18 mouse cellular contexts compared by ENCODE assay signal in the genomic region with DNA sequence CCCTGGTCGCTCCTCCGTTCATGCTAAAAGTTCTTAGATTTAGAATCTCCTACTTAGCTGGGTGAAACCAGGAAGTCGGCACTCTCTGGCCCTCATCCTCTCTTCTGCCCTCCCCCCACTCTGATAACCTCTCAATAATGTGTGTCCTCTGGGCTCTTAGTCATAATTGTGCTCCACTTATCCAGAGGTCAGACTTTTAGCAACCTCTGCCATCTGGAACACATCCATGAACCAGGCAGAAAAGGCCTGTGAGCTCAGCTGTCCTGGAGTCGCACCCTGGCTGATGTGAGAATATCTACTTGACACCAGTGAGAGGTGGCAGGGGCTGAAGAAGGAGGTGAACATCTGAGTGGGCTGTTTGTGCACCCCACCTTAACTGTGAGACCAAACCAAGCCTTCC.
DNase-seq lines count a peak whose midpoint lies in the region; ATAC-seq lines count a peak whose summit lies in the region.
"Had no signal": no experiment of that assay in that cellular context is flagged by ENCODE, and none has a peak within 500 bp of the region (broad histone marks: within the 10 kb centered on the region; RNA-seq: fewer than 3 reads in every experiment).

No protein-coding gene starts in this region.

- no peak overlapping the region for H3K4me3 ChIP-seq in heart, embryonic 11.5 days (ENCODE audit: low read depth, low read length)
- H3K4me3 ChIP-seq: hindbrain, embryonic 13.5 days; midbrain, embryonic 13.5 days had no signal

- no peak overlapping the region for H3K9ac ChIP-seq in heart, embryonic 11.5 days (ENCODE audit: low read depth, low read length)
- H3K9ac ChIP-seq: hindbrain, embryonic 13.5 days; lung, embryonic 14.5 days; midbrain, embryonic 13.5 days had no signal

- no peaks in the 10 kb centered on the region for H3K27me3 ChIP-seq in heart, embryonic 11.5 days (ENCODE audit: control insufficient read depth, insufficient read depth, low read length)
- H3K27me3 ChIP-seq: hindbrain, embryonic 13.5 days; midbrain, embryonic 13.5 days had no signal

- no peaks in the 10 kb centered on the region for H3K36me3 ChIP-seq in heart, embryonic 11.5 days (ENCODE audit: control insufficient read depth, insufficient read depth, low read length)
- H3K36me3 ChIP-seq: G1E had no signal

- no peak overlapping the region for H3K4me2 ChIP-seq in heart, embryonic 11.5 days
- H3K4me2 ChIP-seq: hindbrain, embryonic 13.5 days; lung, embryonic 14.5 days; midbrain, embryonic 13.5 days had no signal

- 40% methylated on average over 4 of the region's 4 CpGs for WGBS in heart, embryonic 11.5 days (ENCODE audit: insufficient replicate concordance)

- ATAC-seq in heart, embryonic 11.5 days (replicated peaks; ENCODE audit: insufficient number of reproducible peaks, low FRiP score, low TSS enrichment), result no peak
- ATAC-seq: forebrain, embryonic 16.5 days; intestine, embryonic 16.5 days; midbrain, embryonic 13.5 days had no signal

- peak; percentile 61 for DNase-seq in gastrocnemius, adult 18-20 months (ENCODE audit: low spot score)
- no peak for DNase-seq in gastrocnemius, postnatal 10 days
- peak; percentile 39 for DNase-seq in kidney, postnatal 36 days
- no peak for DNase-seq in kidney, adult 11 months
- DNase-seq in cerebellum, postnatal 25 days, result no peak
- DNase-seq in cerebellum, postnatal 14 days, result no peak
- DNase-seq: cerebellum, adult 18-20 months; kidney, postnatal 4 days; liver; lung, embryonic 14.5 days; thymus, postnatal 4 days had no signal

- peaks cover 11% of the 10 kb centered on the region for H3K4me1 ChIP-seq in heart, embryonic 11.5 days (ENCODE audit: control insufficient read depth, insufficient read depth, low read length)
- H3K4me1 ChIP-seq: midbrain, embryonic 13.5 days had no signal

- peak overlapping the region; percentile 15; the same call in 1 of the 2 replicates for H3K27ac ChIP-seq in heart, embryonic 11.5 days (ENCODE audit: low read depth, low read length)
- H3K27ac ChIP-seq: hindbrain, embryonic 13.5 days; macrophage; midbrain, embryonic 13.5 days had no signal

- no peaks in the 10 kb centered on the region for H3K9me3 ChIP-seq in heart, embryonic 11.5 days (replicated peaks; ENCODE audit: control insufficient read depth, low read length)
- H3K9me3 ChIP-seq: hindbrain, embryonic 13.5 days; midbrain, embryonic 13.5 days had no signal

Comparison
In these comparisons a context has a peak if more than half of its experiments do, and no peak if none do; other contexts are left out.
1. DNase-seq: peak in gastrocnemius, adult 18-20 months (single experiment) and kidney, postnatal 36 days (2 of 2); none in gastrocnemius, postnatal 10 days (single experiment), kidney, adult 11 months (single experiment), cerebellum, postnatal 25 days (0 of 2) and cerebellum, postnatal 14 days (0 of 2).